Mouse (Mus musculus) CH12F3 (cell line): Measurements from ENCODE around the gene Actn3.
"Not testable (repeated sequence)": the region's sequence is repeated elsewhere in the genome, so short reads cannot be mapped to it uniquely, and the experiment has no call there.

Experiments used
- in situ Hi-C: fragments of 300-500 bp; cut with MboI; formaldehyde crosslinking; loops from 2 replicates; pipeline ENCODE4 v1.14.3; 2020; ENCODE audit warnings: low sequenced_read_pairs

Gene Actn3

DNA sequence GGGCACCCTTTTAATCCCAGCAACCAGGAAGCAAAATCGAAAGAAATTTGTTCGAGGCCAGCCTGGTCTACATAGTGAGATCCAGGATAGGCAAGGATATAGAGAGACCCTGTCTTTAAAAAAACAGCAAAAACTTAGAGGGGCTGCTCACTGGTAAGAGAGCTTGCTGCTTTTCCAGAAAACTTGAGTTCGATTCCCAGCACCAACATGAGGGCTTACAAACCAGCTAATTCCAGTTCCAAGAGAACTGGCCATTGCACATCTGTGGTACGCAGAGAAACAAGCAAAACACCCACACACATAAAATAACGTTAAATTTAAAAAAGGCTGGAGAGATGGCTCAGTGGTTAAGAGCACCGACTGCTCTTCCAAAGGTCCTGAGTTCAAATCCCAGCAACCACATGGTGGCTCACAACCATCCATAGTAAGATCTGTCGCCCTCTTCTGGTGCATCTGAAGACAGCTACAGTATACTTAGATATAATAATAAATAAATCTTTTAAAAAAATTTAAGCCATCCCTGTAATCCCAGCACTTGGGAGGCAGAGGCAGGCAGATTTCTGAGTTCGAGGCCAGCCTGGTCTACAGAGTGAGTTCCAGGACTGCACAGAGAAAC, 65.3 kb downstream of the Actn3 start:
- in situ Hi-C loops, result not testable (repeated sequence)

DNA sequence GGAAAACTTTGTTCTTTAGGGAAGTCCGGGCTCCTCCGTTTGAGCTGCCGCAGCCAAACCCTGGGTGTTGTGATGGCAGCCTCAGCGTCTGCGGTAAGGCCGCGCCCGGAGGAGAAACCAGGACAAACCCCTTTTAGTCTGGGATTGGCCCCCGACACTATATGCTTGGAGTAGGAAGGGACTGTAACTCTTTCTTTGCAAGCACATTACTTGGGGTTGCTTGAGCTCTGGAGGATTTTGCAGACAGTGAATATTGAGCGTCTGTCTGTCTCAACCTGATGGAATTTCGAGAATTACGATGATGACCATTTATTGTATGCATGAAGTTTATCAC, 65.8 kb downstream of the Actn3 start:
- in situ Hi-C loops, result no loop called here
